Mouse (Mus musculus): ENCODE measurements around the gene Syne2.

Syne2 gene

GRCm38 (mm10) chr12:76016123-76017101 lies 198.5 kb downstream of the Syne2 start:
- peak; percentile 73 for DNase-seq (ENCODE audit: extremely low spot score, low read depth, low spot score)

GRCm38 (mm10) chr12:76018640-76019039 lies 200.7 kb downstream of the Syne2 start:
- DNase-seq (ENCODE audit: extremely low spot score, low read depth, low spot score) = no peak

DNA sequence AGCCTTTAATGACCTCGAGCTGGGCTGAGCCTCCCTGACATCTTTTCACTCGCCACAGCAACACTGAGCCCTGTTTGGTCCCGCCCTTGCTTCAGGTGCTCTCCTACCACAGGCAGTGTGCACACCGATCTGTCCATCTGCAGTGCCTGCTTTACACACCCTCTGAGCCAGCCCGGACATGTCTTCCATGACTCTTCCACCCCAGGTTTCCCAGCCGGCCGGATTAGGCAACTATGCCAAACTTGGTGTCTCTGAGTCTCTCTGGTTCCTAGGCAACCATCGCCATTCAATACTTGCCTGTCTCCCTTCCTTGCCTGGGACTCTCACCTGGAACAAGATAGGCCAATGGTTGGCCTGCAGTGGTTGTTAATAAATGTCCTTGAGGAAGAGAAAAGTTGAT lies 224.4 kb downstream of the Syne2 start:
- no peak for DNase-seq (ENCODE audit: extremely low spot score, low read depth, low spot score)

GRCm38 (mm10) chr12:76046561-76046960 lies 228.6 kb downstream of the Syne2 start:
- no peak for DNase-seq (ENCODE audit: extremely low spot score, low read depth, low spot score)

DNA sequence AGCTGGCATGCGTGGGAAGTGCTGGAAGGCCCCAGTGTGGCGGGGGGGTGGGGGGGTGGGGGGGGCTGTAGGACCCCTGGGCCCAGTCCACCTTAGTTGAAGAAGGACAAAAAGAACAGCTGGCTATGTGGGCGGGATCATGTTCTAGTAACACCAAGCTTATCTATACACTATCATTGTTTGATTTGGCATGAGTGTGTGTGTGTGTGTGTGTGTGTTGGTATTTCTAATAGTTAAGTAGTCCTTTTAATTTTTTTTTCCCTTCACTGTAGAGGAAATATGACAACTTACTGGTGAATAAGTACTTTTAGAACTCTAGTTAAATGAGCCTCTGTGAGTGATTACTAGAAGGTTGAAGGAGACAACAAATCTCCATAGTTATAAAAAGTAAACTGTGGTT lies 230.0 kb downstream of the Syne2 start:
- DNase-seq (ENCODE audit: extremely low spot score, low read depth, low spot score) = no peak

- DNase-seq (ENCODE audit: extremely low spot score, low read depth, low spot score) = no peak
Measured at GRCm38 (mm10) chr12:76048672-76049071, 230.7 kb downstream of the Syne2 start.

DNA sequence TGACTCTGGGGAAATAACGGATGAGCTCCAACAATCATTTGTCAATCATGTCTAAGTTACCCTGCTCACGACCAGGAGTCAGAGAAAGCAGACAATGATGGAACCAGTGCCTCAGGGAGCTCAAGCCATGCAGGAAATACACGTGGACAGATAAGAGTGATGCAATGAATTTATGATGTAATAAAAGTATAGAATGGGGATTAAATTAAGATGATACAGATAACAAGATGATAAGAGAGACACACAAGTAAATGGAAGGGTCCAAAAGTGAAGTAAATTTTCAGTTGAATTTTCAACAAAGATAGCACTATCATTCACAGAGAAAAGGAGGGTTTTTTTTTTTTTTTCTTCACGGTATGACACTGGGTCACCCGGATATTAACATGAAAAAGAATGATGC lies 231.4 kb downstream of the Syne2 start:
- no peak for DNase-seq (ENCODE audit: extremely low spot score, low read depth, low spot score)

- no peak for DNase-seq (ENCODE audit: extremely low spot score, low read depth, low spot score)
Measured at GRCm38 (mm10) chr12:76051879-76052278, 233.9 kb downstream of the Syne2 start.

- no peak for DNase-seq (ENCODE audit: extremely low spot score, low read depth, low spot score)
Measured at GRCm38 (mm10) chr12:76054653-76055052, 236.7 kb downstream of the Syne2 start.

DNA sequence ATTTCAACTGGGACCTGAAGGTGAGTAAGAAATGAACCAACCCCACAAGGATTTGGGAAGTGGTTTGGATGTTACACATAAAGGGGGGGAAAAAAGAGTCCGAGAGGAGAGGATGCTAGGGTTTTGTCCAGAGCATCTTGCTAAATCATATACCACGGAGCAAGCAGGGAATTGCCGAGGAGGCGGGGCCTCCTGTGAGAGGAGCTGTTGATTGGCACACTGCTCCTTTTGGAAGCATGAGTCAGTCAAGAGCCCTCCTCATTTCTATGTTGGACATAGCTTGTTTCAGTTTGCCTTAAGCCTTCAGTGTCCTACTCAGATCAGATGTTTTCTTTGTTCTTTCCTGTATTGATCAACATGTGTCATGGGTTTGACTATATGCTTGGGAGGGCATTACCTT lies 245.1 kb downstream of the Syne2 start:
- DNase-seq (ENCODE audit: extremely low spot score, low read depth, low spot score) = no peak

DNA sequence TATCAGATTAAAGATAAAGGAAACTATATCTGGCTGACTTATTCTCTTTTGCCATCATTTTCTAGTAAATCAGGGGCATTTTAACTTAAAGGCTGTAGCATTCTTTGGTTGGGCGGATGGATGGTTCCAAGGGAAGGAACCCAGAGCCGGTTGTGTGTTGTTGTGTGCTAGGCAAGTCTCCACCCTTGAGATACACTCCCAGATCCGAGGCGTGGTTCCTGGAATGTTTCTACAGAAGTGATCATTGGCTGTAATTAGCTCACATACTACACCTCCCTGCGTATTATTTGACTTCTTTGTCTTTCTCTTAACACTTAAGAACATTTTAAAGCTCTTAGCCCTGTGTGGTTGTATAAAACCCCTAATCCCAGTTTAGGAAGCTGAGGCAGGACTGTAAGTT lies 252.5 kb downstream of the Syne2 start:
- DNase-seq (ENCODE audit: extremely low spot score, low read depth, low spot score) = no peak

GRCm38 (mm10) chr12:76071935-76072849 lies 254.3 kb downstream of the Syne2 start:
- peak; percentile 87 for DNase-seq (ENCODE audit: extremely low spot score, low read depth, low spot score)

- DNase-seq (ENCODE audit: extremely low spot score, low read depth, low spot score) = peak; percentile 64
Measured at GRCm38 (mm10) chr12:76073066-76073826, 255.3 kb downstream of the Syne2 start.

DNA sequence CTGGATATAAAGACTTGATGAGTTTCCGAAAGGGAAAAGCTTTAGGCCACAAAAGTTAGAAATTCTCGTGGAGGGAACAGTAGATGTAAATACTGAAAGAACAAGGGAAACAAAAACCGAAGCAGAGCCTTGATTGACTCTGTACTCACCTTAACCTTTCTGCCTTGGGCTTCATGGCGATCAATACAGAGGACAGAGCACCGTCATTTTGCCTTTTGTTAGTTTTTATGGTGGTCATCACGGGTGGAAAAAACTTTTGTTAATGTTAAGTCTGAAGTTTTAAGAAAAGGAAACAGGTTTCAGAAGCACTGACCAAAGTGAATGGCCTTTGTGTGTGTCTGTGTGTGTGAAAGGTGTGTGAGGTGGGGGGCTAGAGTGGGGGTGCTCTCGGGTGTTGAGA lies 256.0 kb downstream of the Syne2 start:
- DNase-seq (ENCODE audit: extremely low spot score, low read depth, low spot score) = no peak

GRCm38 (mm10) chr12:76080876-76081556 lies 263.1 kb downstream of the Syne2 start:
- no peak for DNase-seq (ENCODE audit: extremely low spot score, low read depth, low spot score)

- peak; percentile 39 for DNase-seq (ENCODE audit: extremely low spot score, low read depth, low spot score)
Measured at GRCm38 (mm10) chr12:76081557-76082211, 263.8 kb downstream of the Syne2 start.

- no peak for DNase-seq (ENCODE audit: extremely low spot score, low read depth, low spot score)
Measured at GRCm38 (mm10) chr12:76085066-76085465, 267.1 kb downstream of the Syne2 start.

GRCm38 (mm10) chr12:76085956-76086905 lies 268.3 kb downstream of the Syne2 start:
- DNase-seq (ENCODE audit: extremely low spot score, low read depth, low spot score) = no peak

DNA sequence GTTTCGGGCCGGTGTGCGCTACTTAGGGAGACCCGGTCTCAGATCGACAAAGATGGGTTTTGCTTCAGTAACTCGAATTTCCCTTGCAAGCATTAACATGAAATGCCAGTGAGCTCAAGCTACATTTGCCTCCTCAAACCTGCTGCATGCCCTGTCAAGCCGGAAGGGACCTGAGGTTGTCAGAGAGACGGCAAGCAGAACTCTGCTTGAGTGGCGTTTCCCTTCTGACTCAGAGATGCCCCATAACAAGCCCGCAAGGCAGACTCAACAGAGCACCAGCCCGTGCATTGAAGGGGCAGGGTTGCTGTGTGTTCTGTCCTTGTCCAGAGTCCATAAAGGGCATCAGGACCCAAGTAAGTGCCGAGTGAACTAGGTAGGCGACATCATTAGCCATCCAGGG lies 269.1 kb downstream of the Syne2 start:
- no peak for DNase-seq (ENCODE audit: extremely low spot score, low read depth, low spot score)
